Mouse (Mus musculus) C2C12 (cell line): ENCODE measurements around the gene Plxnd1.

Experiments
- CEBPB ChIP-seq: IDR thresholded peaks from one replicate; pipeline ENCODE4 v1.6.1; 2011; ENCODE audit warnings: low read depth, mild to moderate bottlenecking, control low read depth, moderate library complexity
- CTCF ChIP-seq: IDR thresholded peaks from one replicate; pipeline ENCODE4 v1.5.1; 2011; ENCODE audit not compliant: control insufficient read depth, insufficient read depth, insufficient read length
- MAX ChIP-seq: IDR thresholded peaks from one replicate; pipeline ENCODE4 v1.6.1; 2011; ENCODE audit warnings: mild to moderate bottlenecking, control low read depth
- MYOD1 ChIP-seq: IDR thresholded peaks from one replicate; pipeline ENCODE4 v1.6.1; 2011; ENCODE audit warnings: low read depth; ENCODE audit not compliant: control insufficient read depth, insufficient read length
- MYOG ChIP-seq: IDR thresholded peaks from one replicate; pipeline ENCODE4 v1.6.1; 2011; ENCODE audit not compliant: control insufficient read depth, insufficient read length; ENCODE audit errors: extremely low read depth
- USF1 ChIP-seq: IDR thresholded peaks from one replicate; pipeline ENCODE4 v1.6.1; 2011; ENCODE audit warnings: low read depth, mild to moderate bottlenecking, control low read depth, moderate library complexity

DNA sequence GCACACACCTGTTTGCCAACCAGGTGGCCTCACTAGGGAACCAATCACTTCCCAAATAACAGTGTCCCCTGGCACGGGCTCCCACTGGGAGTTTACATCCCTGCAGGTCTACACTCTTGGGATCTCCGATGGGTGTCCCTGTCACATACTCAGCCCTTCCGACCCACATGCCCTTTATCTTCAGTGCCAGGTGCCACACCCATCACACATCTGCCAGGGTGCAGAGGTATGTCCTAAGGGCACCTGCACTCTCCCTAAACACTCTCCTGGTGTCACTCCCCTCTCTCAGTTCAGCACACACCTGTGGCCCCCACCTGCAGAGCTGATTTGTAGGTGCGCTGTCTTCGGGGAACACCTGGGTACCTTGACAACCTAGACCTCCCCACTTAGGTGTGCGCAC is 1.8 kb downstream of the Plxnd1 start:
- TF ChIP-seq CTCF: no peak
- TF ChIP-seq CEBPB: no peak
- no peak for TF ChIP-seq MAX
- TF ChIP-seq MYOD1: no peak
- TF ChIP-seq USF1: no peak
- TF ChIP-seq MYOG: no peak
